Mouse (Mus musculus) megakaryocyte, embryonic 14.5 days (primary cell): ENCODE data around the gene Tlr3. TPM values are rescaled to one million over a fixed set of nuclear protein-coding genes. Genes with fewer than 3 reads are reported as not detected.

Experiments used
- H3K27me3 ChIP-seq: replicated peaks from 2 replicates; pipeline ENCODE3; 2012; ENCODE audit warnings: inconsistent platforms
- H3K36me3 ChIP-seq: replicated peaks from 2 replicates; pipeline ENCODE3; 2012; ENCODE audit warnings: low read length, inconsistent platforms, mixed read lengths
- H3K4me1 ChIP-seq: 2 replicates; pipeline ENCODE4 v1.6.1; 2012; ENCODE audit warnings: inconsistent platforms
- H3K4me3 ChIP-seq: replicated peaks from 2 replicates; pipeline ENCODE3; 2012; ENCODE audit warnings: moderate library complexity, mild to moderate bottlenecking, inconsistent platforms
- H3K9me3 ChIP-seq: 2 replicates; pipeline ENCODE4 v1.6.1; 2012; ENCODE audit warnings: inconsistent platforms
- FLI1 ChIP-seq: IDR thresholded peaks from 2 replicates; pipeline ENCODE4 v1.6.1; 2012; ENCODE audit warnings: low read length, inconsistent platforms, mixed read lengths
- GATA1 ChIP-seq: IDR thresholded peaks from 3 replicates; pipeline ENCODE4 v1.6.1; 2012; ENCODE audit warnings: mixed read lengths, low read length, inconsistent platforms, borderline replicate concordance
- polyA plus RNA-seq: library from polyadenylated mRNA; stranded (reverse); fragments of >175 nt; gene quantifications from 2 replicates; pipeline ENCODE4 v1.2.3, GENCODE M21; 2012; ENCODE audit warnings: low replicate concordance; ENCODE audit not compliant: insufficient read depth

The Tlr3 gene
- polyA plus RNA-seq, 1 experiment, result not detected

DNA sequence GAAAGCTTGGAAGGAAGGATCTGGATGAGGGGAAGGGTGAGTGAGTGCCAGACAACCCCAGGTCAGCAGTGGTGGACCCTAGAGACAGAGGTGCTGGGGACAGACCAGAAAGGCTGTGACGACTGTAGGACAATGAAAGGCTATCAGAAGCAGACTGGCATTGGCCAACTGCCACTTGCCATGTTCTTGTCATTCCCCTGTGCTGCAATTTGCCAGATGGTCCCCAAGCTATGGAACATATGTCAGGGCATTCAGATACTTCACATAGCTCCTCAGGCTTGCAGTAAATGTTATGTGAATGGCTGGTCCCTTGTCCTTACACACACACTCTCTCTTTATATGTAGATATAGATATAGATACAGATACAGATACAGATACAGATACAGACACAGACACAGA, 27.6 kb downstream of the Tlr3 start:
- H3K4me1 ChIP-seq, result no peaks in the 10 kb centered on the region; the same call in 1 of the 2 replicates
- H3K36me3 ChIP-seq, result no peaks in the 10 kb centered on the region
- H3K4me3 ChIP-seq, result no peak overlapping the region
- H3K27me3 ChIP-seq, result peaks cover 18% of the 10 kb centered on the region
- peaks cover 18% of the 10 kb centered on the region; the same call in 1 of the 2 replicates for H3K9me3 ChIP-seq
- no peak for TF ChIP-seq GATA1
- TF ChIP-seq FLI1, result no peak

GRCm38 (mm10) chr8:45381963-45382347, 28.9 kb downstream of the Tlr3 start, which contains the start of gene Fam149a:
Fam149a (minus strand) TSS chr8:45382291.
- no peak within 1 kb of the TSS for H3K4me3 ChIP-seq
- TF ChIP-seq GATA1, result no peak
- no peak for TF ChIP-seq FLI1
- H3K4me1 ChIP-seq, result no peaks in the 10 kb centered on the region; the same call in 1 of the 2 replicates
- no peaks in the 10 kb centered on the region for H3K36me3 ChIP-seq
- peaks cover 18% of the 10 kb centered on the region for H3K27me3 ChIP-seq
- peaks cover 15% of the 10 kb centered on the region; the same call in 1 of the 2 replicates for H3K9me3 ChIP-seq

- TF ChIP-seq FLI1 (no peak), GATA1 (no peak)
- Histone ChIP-seq H3K9me3 (peaks cover 15% of the 10 kb centered on the region; the same call in 1 of the 2 replicates), H3K4me3 (no peak overlapping the region)
Measured at GRCm38 (mm10) chr8:45381075-45381962, 29.6 kb downstream of the Tlr3 start.

GRCm38 (mm10) chr8:45380598-45380997, 30.3 kb downstream of the Tlr3 start:
- Histone ChIP-seq H3K27me3 (peaks cover 18% of the 10 kb centered on the region), H3K4me1 (no peaks in the 10 kb centered on the region; the same call in 1 of the 2 replicates), H3K9me3 (peaks cover 15% of the 10 kb centered on the region; the same call in 1 of the 2 replicates), H3K36me3 (no peaks in the 10 kb centered on the region), H3K4me3 (no peak overlapping the region)
- TF ChIP-seq GATA1 (no peak), FLI1 (no peak)

More at GRCm38 (mm10) chr8:45381075-45381962, 29.6 kb downstream of the Tlr3 start:
- H3K4me1 ChIP-seq, result no peaks in the 10 kb centered on the region; the same call in 1 of the 2 replicates
- H3K27me3 ChIP-seq, result peaks cover 18% of the 10 kb centered on the region
- H3K36me3 ChIP-seq, result no peaks in the 10 kb centered on the region

- no peak for TF ChIP-seq FLI1
- no peak for TF ChIP-seq GATA1
- H3K4me3 ChIP-seq, result no peak overlapping the region
- H3K36me3 ChIP-seq, result no peaks in the 10 kb centered on the region
- H3K4me1 ChIP-seq, result no peaks in the 10 kb centered on the region
- H3K9me3 ChIP-seq, result no peaks in the 10 kb centered on the region
- no peaks in the 10 kb centered on the region for H3K27me3 ChIP-seq
Measured at GRCm38 (mm10) chr8:45374071-45374470, 36.8 kb downstream of the Tlr3 start.

GRCm38 (mm10) chr8:45367154-45367553, 43.7 kb downstream of the Tlr3 start:
- no peaks in the 10 kb centered on the region for H3K27me3 ChIP-seq
- TF ChIP-seq FLI1 (no peak), GATA1 (no peak)
- no peak overlapping the region for H3K4me3 ChIP-seq
- H3K36me3 ChIP-seq, result no peaks in the 10 kb centered on the region
- no peaks in the 10 kb centered on the region for H3K4me1 ChIP-seq
- no peaks in the 10 kb centered on the region; the same call in 1 of the 2 replicates for H3K9me3 ChIP-seq

DNA sequence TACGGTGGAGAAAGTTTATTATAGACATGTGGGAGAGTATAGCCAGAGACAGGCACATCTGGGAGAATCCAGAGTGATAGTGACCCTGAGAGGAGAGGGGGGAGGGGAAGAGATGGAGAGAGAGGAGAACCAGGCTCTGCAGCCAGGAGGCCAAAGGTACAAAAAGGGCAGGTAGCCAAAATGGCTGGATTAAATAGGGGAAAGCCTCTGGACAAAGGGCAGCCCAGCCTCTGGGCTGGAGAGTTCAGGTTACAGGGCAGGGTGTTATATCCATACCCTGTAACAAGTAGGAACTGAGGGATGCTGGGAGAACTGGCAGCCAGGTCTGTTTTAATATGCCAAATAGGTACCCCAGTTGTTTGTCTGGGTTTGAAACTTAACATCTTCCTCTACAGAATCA, 47.7 kb downstream of the Tlr3 start:
- TF ChIP-seq FLI1 (no peak), GATA1 (no peak)
- no peak overlapping the region for H3K4me3 ChIP-seq
- H3K4me1 ChIP-seq, result peaks cover 5% of the 10 kb centered on the region; the same call in 1 of the 2 replicates
- no peaks in the 10 kb centered on the region for H3K36me3 ChIP-seq
- peaks cover 10% of the 10 kb centered on the region for H3K27me3 ChIP-seq
- H3K9me3 ChIP-seq, result peaks cover 3% of the 10 kb centered on the region; the same call in 1 of the 2 replicates

DNA sequence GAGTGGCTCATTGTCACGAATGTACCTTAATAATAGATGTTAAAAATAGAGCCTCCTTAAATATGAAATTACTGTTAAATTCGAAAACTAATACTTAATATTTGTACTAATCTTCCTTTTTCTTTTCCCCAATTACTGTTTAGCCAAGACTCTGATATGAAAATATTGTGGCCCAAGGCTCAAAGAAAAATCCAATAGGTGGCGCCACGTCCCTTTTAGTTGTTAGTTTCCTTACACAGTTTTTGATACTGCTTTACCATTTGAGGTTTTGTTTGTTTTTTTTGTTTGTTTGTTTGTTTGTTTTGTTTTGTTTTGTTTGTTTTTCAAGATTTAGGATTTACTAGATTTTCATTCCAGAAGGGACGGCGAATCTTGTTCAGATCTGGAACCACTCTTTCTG, 48.6 kb downstream of the Tlr3 start:
- H3K36me3 ChIP-seq, result no peaks in the 10 kb centered on the region
- no peak for TF ChIP-seq FLI1
- TF ChIP-seq GATA1, result no peak
- peaks cover 3% of the 10 kb centered on the region; the same call in 1 of the 2 replicates for H3K9me3 ChIP-seq
- H3K27me3 ChIP-seq, result peaks cover 16% of the 10 kb centered on the region
- no peak overlapping the region for H3K4me3 ChIP-seq
- peaks cover 5% of the 10 kb centered on the region; the same call in 1 of the 2 replicates for H3K4me1 ChIP-seq

- no peak overlapping the region for H3K4me3 ChIP-seq
- H3K4me1 ChIP-seq, result peaks cover 5% of the 10 kb centered on the region; the same call in 1 of the 2 replicates
- peaks cover 18% of the 10 kb centered on the region for H3K27me3 ChIP-seq
- H3K36me3 ChIP-seq, result no peaks in the 10 kb centered on the region
- TF ChIP-seq FLI1, result no peak
- no peak for TF ChIP-seq GATA1
- peaks cover 6% of the 10 kb centered on the region for H3K9me3 ChIP-seq
Measured at GRCm38 (mm10) chr8:45359091-45359605, 51.7 kb downstream of the Tlr3 start.

DNA sequence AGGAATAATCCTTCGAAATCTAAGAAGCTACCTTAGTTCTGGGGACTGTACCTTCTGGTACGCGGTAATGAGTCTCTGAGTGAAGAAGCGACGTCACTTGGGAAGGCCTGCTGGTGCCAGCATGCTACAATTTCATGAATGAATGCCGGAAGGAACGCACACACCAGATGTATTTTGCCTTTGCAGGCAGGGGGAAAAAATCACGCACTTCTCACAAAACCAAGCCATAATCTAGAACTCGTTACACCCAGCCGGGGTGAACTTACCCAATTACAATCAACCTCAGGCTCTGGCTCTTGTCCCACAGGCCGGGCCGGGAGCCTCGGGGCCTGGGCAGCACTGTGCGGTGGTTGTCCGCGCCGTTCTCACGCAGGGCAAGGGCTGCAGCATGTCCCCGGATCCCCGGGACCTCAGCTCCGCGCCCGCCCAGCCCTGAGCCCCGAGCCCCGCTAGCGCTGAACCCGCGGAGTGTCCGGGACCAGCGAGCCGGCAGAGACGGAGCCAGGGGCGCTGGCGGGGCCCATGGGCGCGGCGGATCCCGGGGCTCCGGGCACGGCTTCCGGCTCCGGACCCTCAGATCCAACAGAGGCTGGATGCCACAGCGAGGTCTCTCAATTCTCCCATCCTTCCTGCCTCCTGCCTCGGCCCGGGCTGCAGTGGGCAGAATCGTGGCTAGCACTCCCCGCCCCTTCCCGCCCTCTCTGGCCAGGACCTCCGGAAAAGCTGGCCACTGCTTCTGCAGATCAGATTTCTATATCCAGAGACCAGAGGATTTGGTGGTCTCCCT, 52.6 kb downstream of the Tlr3 start:
- no peaks in the 10 kb centered on the region for H3K36me3 ChIP-seq
- TF ChIP-seq GATA1 (no peak), FLI1 (no peak)
- H3K4me3 ChIP-seq, result peak overlapping the region; percentile 65
- peaks cover 6% of the 10 kb centered on the region for H3K9me3 ChIP-seq
- peaks cover 18% of the 10 kb centered on the region for H3K27me3 ChIP-seq
- peaks cover 5% of the 10 kb centered on the region; the same call in 1 of the 2 replicates for H3K4me1 ChIP-seq
